Mouse (Mus musculus) liver, postnatal 0 days (tissue): ENCODE measurements at regions not wholly inside any gene's neighbourhood (a gene's known extent, or its start where the extent isn't known, plus 50 kb on each side); places are given as distances from the start of the nearest gene placed in this dataset.

ENCODE experiments used
- ATAC-seq: fragments of 200-750 bp; cut with Nextera tagmentation; 2 replicates; pipeline ENCODE4 v1.8.0; 2017; ENCODE audit warnings: mild to moderate bottlenecking, moderate library complexity
- DNase-seq: peaks from one replicate; pipeline ENCODE4 v3.0.0-alpha.2; 2016
- H3K27ac ChIP-seq: fragments of 300-500 bp; sonication (generic); 2 replicates; pipeline ENCODE4 v1.5.1; 2014; ENCODE audit warnings: antibody characterized with exemption, moderate library complexity, mild to moderate bottlenecking, low read depth
- H3K27me3 ChIP-seq: fragments of 300-500 bp; sonication (generic); 2 replicates; pipeline ENCODE4 v1.6.1; 2014; ENCODE audit warnings: low read length, control low read depth, mixed read lengths; ENCODE audit not compliant: insufficient read depth
- H3K36me3 ChIP-seq: fragments of 300-500 bp; sonication (generic); replicated peaks from 2 replicates; pipeline ENCODE4 v1.6.1; 2014; ENCODE audit warnings: mild to moderate bottlenecking, control low read depth, low read length, moderate library complexity, mixed read lengths; ENCODE audit not compliant: insufficient read depth
- H3K4me1 ChIP-seq: fragments of 300-500 bp; sonication (generic); 2 replicates; pipeline ENCODE4 v1.6.1; 2014; ENCODE audit warnings: antibody characterized with exemption, mild to moderate bottlenecking, control low read depth; ENCODE audit not compliant: insufficient read depth
- H3K4me2 ChIP-seq: fragments of 300-500 bp; sonication (generic); 2 replicates; pipeline ENCODE4 v1.6.1; 2014; ENCODE audit warnings: low read depth, mild to moderate bottlenecking, low read length, moderate library complexity, mixed read lengths
- H3K4me3 ChIP-seq: fragments of 300-500 bp; sonication (generic); 2 replicates; pipeline ENCODE4 v1.5.1; 2014; ENCODE audit warnings: low read depth, low read length
- H3K9ac ChIP-seq: fragments of 300-500 bp; sonication (generic); replicated peaks from 2 replicates; pipeline ENCODE4 v1.6.1; 2014; ENCODE audit warnings: mild to moderate bottlenecking, moderate library complexity
- H3K9me3 ChIP-seq: fragments of 300-500 bp; sonication (generic); 2 replicates; pipeline ENCODE4 v1.6.1; 2016; ENCODE audit warnings: mild to moderate bottlenecking, control low read depth, low read length, mixed read lengths
- CTCF ChIP-seq: sonication (generic); IDR thresholded peaks from 2 replicates; pipeline ENCODE4 v1.5.1; 2016; ENCODE audit warnings: antibody characterized with exemption, low read depth
- EP300 ChIP-seq: IDR thresholded peaks from 2 replicates; pipeline ENCODE4 v1.6.1; 2016; ENCODE audit warnings: antibody characterized with exemption, low read depth, mild to moderate bottlenecking
- WGBS: fragments of 180-500 bp; shearing (Covaris S2); extraction: QIAGEN DNeasy Blood & Tissue Kit; methylation state at CpG from one replicate; pipeline ENCODE4 v1.1.7; 2014; ENCODE audit not compliant: insufficient replicate concordance; 5-methylcytosine and 5-hydroxymethylcytosine counted together

DNA sequence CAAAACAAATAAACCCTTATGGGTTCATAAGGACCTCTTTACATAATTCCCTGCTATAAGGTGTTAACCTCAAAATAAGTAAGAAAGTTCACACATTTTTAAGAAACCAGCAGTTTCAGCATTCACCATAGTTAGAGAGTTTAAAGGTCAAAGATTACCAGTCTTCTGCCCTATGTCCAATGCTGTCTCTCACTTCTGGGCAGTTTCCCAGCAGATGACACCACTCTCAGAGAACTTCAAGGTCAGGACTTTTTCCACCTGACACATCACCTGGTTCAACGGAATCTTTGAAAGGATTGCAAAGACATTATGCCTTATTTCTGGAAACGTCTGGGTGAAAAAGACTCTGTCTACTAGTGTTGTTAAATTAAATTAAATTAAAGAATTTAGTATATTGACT, 458.1 kb upstream of the Gm5150 start:
- Histone ChIP-seq H3K9me3 (no peaks in the 10 kb centered on the region), H3K27me3 (no peaks in the 10 kb centered on the region), H3K4me3 (no peak overlapping the region), H3K4me1 (no peaks in the 10 kb centered on the region), H3K9ac (no peak overlapping the region), H3K27ac (no peak overlapping the region), H3K36me3 (no peaks in the 10 kb centered on the region), H3K4me2 (no peak overlapping the region)
- DNase-seq (no peak), ATAC-seq (no peak)
- TF ChIP-seq EP300 (no peak), CTCF (no peak)
- 72% methylated on average over 2 of the region's 2 CpGs for WGBS

DNA sequence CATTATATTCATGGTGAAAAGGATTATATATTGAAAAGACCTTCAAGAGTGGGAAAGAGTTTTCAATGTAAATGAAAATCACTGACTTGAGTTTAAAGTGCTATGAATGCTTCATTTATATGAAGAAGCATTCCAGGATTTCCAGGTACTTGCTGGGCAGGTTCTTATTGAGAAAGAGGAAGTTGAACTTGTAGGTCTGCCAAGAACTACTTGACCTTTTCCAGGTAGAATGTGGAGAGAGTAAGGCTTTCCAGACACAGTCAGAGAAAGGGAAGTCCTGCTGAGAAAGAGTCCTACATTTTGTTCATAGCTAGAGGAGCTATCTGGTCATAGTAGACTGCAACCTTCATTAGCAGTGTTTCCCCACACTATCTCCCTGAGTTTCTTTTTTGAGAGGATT, 426.8 kb upstream of the Gm5150 start:
- TF ChIP-seq EP300 (no peak), CTCF (no peak)
- no peak overlapping the region for H3K27ac ChIP-seq
- no peaks in the 10 kb centered on the region for H3K4me1 ChIP-seq
- H3K27me3 ChIP-seq, result no peaks in the 10 kb centered on the region
- ATAC-seq (no peak), DNase-seq (no peak)
- H3K4me3 ChIP-seq, result no peak overlapping the region
- H3K4me2 ChIP-seq, result no peak overlapping the region
- H3K36me3 ChIP-seq, result no peaks in the 10 kb centered on the region
- H3K9me3 ChIP-seq, result no peaks in the 10 kb centered on the region
- H3K9ac ChIP-seq, result no peak overlapping the region

DNA sequence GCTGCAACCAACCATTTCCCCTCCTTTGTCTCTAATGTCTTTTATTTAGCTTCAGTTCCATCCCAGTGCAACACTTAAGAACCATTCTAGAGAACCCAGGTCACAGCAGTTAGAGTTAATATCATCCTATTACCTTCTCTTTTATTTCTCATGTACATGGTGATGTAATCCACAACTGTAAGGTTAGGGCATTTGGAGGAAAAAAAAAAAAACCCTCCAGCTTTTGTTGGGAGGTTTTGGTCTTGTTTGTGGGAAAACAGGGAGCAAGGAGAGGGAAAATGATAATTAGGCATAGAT, 425.5 kb upstream of the Gm5150 start:
- DNase-seq (no peak), ATAC-seq (no peak)
- H3K9ac ChIP-seq, result no peak overlapping the region
- H3K36me3 ChIP-seq, result no peaks in the 10 kb centered on the region
- no peaks in the 10 kb centered on the region for H3K4me1 ChIP-seq
- no peaks in the 10 kb centered on the region for H3K9me3 ChIP-seq
- H3K4me2 ChIP-seq, result no peak overlapping the region
- no peak for TF ChIP-seq EP300
- no peak for TF ChIP-seq CTCF
- no peak overlapping the region for H3K27ac ChIP-seq
- no peaks in the 10 kb centered on the region for H3K27me3 ChIP-seq
- no peak overlapping the region for H3K4me3 ChIP-seq

DNA sequence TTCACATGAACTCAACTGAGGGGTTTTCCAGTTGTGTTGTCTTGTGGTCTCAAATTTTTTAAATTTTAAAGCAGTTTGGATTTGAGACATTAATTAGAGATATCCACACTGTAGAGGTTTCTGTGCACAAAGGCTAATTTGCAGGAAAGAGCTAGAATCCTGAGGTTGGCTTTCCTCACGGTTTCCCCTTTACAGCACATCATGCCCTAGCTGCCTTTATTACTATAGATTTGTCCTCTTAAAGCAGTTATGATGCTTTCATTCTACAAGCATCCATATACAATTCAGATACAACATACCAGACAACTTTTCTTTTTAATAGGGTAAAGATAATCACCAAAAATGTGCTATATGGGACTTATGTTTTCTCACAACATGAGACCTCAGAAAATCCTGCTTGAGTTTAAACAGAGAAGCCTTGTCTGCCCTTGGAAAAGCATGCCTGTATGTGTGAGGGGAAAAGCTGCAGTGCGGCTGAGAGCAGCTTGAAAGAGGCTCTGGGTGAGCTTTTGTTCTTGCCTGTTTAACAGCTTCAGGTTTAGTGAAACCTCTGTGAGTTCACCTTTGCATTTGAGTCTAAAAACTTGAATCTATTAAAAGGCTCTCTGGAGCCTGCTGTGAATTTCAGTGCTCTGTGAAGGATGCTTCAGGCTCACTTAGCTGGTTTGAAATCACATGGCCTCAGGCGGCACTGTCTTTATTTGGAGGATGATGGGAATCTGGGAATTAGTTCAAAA, 425.0 kb upstream of the Gm5150 start:
- DNase-seq (no peak), ATAC-seq (no peak)
- H3K9ac ChIP-seq, result no peak overlapping the region
- 61% methylated on average over 3 of the region's 3 CpGs for WGBS
- no peaks in the 10 kb centered on the region for H3K27me3 ChIP-seq
- no peaks in the 10 kb centered on the region for H3K4me1 ChIP-seq
- no peak overlapping the region for H3K27ac ChIP-seq
- TF ChIP-seq CTCF (no peak), EP300 (no peak)
- no peaks in the 10 kb centered on the region for H3K36me3 ChIP-seq
- H3K9me3 ChIP-seq, result no peaks in the 10 kb centered on the region
- no peak overlapping the region for H3K4me2 ChIP-seq
- H3K4me3 ChIP-seq, result no peak overlapping the region
